Mouse (Mus musculus) mesoderm, embryonic 11.5 days (tissue): ENCODE measurements around the gene Bbs4.
A peak's percentile ranks its signal among the peaks of the same experiment; 100 is the strongest.

Experiments
- DNase-seq: peaks from one replicate; pipeline ENCODE4 v3.0.0-alpha.2; 2012; ENCODE audit warnings: low read depth, low spot score

Gene Bbs4

DNA sequence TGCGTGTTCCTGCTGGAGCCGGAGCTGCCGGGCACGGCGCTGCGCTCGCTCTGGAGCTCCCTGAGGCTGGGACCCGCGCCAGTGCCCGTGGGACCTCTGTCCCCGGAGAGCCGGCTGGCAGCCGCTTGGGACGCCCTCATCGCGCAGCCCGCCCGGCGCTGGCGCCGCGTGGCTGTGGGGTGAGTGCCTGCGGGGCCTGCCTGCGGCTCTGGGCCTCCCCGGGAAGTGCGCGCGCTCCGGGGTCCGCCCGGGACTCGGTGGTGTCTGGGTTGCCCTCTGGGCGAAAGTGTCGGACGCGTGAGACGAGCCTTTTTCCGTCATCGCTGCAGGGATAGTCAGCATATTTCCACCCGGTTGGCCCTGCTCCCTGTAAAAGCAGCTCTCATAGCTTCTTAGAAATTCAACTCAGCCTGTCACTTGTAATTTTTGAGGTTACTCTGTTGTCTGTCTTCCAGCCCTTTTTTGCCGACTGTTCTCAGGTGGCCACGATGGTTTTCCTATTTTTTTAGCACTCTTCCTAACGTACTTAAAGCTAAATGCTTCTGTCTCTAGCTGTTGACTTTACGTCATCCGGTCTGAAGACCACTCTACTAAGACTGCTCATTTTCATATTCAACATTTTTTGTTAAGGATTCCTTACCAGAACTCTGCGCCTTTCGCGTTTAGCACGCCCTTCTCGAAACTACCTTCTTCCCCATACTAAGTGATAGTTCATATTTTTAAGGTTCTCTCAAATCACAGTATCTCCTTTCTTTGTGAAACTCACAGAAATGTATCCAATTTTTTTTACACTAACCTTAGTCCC is 61.4 kb downstream of the Bbs4 start:
- no peak for DNase-seq

DNA sequence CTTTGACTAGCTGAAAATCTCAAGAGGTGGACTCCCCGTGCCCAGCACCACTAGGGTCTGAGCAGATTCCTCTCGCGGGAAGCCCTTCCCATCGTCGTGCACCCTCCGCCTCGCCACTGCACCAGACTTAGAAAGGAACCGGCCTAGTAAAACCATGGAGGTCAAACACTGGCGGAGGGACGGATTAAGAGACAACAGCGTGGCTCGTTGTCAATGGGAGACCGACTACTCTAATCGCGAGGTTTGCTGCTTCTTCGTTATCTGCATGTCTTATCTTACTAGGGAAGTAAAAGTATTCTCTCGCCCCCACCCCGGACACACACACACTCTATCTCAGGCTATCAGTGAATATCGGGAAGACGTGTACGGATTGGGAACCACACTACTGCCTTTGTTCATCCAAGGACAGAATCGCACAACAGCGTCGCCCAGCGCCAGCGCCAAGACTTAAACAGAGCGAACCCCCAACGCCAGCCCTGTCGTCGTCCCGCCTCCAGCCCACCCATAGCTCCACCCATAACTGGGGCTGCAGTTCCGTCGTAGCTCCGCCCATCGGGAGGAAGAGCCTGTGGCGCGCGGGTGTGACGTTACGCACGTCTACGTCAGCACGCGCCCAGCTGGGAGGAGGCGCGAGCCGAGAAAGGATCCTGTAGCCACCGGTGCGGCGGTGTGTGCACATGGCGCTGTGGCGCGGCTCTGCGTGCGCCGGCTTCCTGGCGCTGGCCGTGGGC is 62.2 kb downstream of the Bbs4 start, which contains the start of gene Adpgk:
TSS of gene Adpgk (plus strand) at position 602 of the 731 bp plus-strand sequence.
- DNase-seq: peak; percentile 100

DNA sequence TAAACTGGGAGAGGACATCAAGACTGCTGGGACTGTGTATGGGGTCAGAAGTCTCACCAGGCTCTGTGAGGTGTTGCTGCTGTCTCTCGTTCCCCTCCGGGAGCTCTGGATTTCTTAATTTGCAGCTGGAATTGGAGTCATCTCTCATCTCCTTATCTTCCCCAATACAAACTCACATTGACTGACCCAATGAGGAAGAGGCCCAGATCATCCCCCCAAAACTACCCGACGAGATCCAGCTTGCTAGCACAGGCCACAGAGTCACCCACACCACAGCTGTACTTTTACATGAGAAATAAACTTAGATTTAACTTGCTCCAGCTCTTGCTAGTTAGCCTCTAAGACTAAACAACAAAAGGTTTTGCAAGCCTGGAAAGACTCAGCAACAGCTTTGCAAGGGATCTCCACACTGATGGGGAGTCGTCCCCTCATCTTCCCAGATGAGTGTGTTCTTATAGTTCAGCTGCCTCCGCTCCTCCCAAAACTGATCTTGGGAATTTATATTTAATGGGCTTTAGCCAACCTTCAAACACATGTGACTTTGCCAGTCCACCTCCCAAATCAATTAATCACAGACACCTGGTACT is 63.7 kb downstream of the Bbs4 start:
- no peak for DNase-seq

DNA sequence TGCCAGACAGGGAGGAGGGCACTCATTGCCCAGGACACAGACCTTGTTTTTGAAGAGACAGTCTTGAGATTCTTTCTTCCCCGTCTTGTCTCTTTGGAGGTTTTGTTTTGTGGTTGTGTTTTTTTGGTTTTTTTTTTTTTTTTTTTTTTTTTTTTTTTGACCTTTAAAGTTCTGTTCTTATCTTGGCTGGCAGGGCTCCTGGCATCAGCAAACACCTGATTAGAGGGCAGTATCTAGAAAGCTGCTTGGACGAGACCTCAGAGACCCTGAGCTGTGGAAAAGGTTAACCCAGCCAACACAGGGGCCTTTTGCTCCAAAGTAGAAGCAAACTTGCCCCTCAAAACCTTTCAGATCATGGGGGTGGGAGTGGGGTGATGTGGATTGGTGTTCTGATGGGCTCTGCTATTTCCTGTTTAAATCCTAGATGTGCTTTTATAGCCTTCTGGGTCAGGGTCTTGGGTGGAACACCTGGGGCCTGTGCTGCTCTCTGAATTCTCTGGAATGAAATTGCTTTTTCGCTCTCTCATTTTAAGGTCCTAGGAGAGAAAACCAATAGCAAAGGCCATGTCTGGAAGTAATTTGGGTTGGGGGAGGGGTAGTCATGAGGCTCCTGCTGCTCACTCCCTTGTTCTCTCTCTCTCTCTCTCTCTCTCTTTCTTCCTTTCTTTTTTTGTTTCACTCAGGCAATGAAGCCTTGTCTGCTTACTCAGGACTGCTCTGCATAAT is 64.5 kb downstream of the Bbs4 start:
- DNase-seq: peak; percentile 83

DNA sequence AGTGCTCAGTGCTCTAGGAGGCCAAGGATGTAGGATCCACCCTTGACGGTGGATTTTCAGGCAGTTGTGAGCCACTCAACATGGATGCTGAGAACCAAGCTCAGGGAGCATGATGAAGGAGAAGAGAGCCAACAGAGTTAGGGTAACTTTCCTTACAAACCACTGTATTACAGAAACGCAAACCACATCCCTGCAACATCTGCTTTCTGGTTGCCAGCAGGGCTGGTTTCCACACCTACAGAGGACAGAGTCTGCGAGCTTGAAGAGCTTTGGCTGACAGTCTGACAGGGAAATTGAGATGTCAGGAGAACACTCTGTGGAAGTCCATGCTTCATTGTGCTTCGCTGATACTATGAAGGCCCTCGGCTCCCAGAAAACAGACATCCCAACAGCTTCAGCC is 65.2 kb downstream of the Bbs4 start:
- DNase-seq: no peak

DNA sequence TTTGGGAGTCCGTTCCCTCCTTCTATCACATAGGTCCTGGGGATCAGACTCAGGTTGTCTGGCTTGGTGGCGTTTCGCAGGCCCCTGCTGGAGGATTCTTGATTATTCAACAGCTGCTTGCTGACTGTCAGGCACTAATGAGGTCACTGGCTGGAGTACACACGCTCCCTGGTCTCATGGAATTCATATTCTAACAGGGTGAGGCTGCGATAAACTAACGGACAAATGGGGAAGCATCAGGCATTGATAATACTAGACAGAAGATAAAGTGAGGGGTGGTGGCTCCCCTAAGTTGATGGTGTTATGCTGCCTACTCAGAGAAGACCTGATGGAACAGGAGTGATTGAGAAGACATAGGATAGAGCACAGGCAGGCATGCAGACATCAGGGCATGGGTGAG is 67.7 kb downstream of the Bbs4 start:
- DNase-seq: no peak

DNA sequence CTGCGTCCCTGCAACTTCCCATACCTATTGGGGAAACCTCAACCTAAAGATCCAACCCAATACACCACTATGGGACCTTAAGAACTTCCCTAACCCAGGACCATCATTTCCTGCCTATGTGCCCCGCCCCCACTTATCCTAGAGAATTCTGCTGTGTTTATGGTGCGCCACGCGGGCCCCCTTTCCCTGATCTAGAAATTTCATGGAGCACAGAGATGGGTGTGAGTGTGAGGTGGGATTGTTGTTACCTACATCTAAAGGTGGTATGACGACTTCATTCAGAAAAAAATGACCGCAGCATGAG is 70.7 kb downstream of the Bbs4 start:
- DNase-seq: no peak

DNA sequence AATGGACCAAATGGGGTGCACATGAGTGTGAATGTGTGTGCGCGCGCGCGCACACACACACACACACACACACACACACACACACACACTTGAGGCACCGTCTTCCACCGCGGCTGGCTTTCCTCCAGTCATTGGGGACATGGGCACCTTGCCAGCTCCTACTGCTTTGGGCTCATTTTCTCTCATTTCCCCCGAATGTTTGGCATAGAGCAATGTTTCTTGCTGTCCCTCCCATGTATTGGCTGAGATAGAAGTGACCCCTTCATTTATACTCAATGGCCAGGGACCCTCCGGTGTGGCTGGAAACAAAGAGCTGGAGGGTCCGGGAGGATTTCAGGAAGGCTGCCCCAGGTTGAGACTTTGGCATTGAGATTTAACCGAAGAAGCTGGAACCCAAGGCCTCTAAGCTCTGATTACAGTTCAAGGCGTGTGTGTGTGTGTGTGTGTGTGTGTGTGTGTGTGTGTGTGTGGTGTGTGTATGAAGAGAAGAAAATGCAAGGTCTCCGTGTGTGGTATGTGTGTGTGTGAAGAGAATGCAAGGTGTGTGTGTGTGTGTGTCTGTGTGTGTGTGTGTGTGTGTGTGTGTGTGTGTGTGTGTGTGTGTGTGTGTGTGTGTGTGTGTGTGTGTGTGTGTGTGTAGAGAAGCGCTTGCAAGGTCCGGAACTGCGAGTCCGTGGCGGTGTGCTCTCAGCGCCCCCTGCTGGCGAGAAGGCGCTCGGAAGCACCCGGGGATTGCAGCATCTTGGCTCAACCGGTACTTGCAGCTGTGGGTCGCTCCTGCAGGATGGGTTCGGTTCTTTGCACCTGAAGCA is 71.2 kb downstream of the Bbs4 start:
- peak; percentile 74 for DNase-seq

DNA sequence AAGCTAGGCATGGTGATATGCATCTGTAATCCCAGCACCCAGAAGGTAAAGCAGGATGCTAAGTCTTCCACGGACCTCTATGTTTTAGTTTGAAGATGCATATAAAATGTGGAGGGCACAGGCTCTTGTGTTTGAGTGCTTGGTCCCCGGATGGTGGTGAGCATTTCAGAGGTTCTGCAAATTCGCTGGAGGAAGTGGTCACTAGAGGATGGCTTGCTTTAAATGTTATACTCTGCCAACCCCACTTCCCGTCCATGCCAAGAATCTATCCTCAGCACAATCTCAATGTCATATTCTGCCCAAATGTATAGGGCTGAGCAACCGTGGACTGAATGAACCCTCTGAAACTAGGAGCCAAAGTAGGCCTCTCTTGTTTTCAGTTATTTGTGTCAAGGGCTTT is 72.4 kb downstream of the Bbs4 start:
- no peak for DNase-seq

DNA sequence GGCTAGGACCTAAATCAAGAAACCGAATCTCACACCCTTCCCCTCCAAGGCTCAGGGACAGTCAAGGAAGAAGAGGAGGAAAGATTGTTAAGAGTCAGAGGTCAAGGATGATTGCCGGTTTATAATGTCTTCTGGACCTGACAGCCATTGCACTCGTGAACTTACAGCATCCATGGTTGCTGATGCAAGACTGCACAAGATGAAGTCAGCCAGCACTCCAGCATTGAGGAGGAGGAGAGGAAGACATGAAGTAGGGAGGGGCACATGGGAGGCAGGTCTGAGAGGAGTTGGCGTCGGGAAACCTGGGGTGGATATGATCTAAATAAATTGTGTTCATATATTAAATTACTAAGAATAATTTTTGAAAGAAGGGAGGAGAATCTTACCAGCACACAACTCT is 74.6 kb downstream of the Bbs4 start:
- no peak for DNase-seq

DNA sequence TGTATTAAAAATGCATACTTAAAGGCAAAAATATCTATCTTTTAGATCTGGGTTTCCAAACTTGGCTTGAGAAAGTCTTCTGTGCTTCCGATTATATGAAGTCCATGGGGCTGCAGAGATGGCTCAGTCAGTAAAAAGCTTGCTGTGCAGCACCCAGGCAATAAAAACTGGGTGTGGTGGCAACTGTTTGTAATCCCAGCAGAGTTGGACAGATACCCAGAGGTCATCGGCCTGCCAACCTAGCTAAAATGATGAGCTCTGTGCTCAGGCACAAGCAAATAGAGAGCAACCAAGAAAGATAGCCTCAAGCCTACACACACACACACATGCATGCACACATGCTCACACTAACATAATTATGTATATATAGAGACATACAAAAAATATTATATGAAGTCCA is 75.1 kb downstream of the Bbs4 start:
- DNase-seq: no peak

DNA sequence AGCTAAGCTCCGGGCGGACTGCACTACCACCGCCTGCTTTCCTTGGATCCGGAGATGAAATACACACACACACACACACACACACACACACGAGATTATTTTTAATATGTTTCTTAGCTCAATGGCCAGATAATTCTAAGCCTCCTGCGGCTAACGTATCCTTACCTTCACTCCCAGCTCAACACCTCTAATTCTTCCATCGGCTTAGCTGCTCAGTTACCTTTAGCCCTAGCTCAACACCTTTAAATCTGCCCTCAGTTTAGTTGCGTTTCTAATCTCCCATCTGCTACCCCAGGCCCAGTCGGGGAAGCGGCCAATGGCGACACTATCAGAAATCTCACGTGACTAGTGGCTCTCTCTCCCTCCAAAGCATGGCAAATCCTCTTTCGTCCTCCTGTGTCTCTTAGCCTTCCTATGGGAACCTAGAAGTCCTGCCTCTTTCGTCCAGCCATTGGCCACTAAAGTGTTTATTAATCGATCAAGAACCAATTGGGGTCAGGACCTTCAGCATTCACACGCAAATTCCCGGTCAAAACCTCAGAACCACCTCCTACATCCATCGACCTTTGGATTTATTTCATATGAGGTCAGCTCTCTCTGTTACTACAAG is 78.4 kb downstream of the Bbs4 start:
- no peak for DNase-seq

DNA sequence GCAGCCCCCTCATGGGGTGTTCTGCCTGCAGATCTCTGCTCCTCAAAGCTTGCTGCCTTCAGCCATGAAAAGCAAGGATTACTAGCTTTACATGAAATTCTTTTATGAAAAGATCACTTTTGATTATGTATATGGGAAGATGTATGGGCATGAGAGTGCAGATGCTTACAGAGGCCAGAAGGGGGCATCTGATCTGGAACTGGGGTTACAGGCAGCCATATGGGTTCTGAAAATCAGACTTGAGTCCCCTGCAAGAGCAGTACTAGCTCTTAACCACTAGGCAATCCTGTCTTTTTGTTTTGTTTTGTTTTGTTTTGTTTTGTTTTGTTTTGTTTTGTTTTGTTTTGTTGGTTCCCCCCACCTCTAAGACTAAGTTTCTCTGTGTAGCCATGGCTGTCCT is 80.1 kb downstream of the Bbs4 start:
- DNase-seq: no peak
